Mouse (Mus musculus): ENCODE measurements around the gene Acer3. TPM values are rescaled to one million over a fixed set of nuclear protein-coding genes. Genes with fewer than 3 reads are reported as not detected.

Acer3 gene
- total RNA-seq (2021) = 10 to 100 TPM; 18.4 to 20.7 TPM
- long read RNA-seq, experiment 1, full-length matches to known transcripts = 16 of 17 reads
- long read RNA-seq, experiment 1, partial matches to known transcripts = 0 of 17 reads
- long read RNA-seq, experiment 1, other reads (novel, unspliced or antisense) = 1 of 17 reads
- long read RNA-seq, experiment 2, full-length matches to known transcripts = 12 of 15 reads
- long read RNA-seq, experiment 2, partial matches to known transcripts = 1 of 15 reads
- long read RNA-seq, experiment 2, other reads (novel, unspliced or antisense) = 2 of 15 reads

GRCm38 (mm10) chr7:98321083-98321482, at the start of gene Acer3:
Gene Acer3 (minus strand): TSS chr7:98321208.
- DNase-seq = no peak

- no peak for DNase-seq
These were observed 48.9 kb upstream of the Acer3 start for GRCm38 (mm10) chr7:98369762-98370369.

GRCm38 (mm10) chr7:98361662-98362061, 40.7 kb upstream of the Acer3 start:
- no peak for DNase-seq

GRCm38 (mm10) chr7:98361063-98361652, 40.1 kb upstream of the Acer3 start, which contains the start of gene Tsku:
Gene Tsku (minus strand): TSS chr7:98361328.
- peak; percentile 94 for DNase-seq

GRCm38 (mm10) chr7:98360621-98360990, 39.6 kb upstream of the Acer3 start:
- no peak for DNase-seq

GRCm38 (mm10) chr7:98359951-98360620, 39.1 kb upstream of the Acer3 start:
- DNase-seq = peak; percentile 65

- no peak for DNase-seq
These were observed 37.0 kb upstream of the Acer3 start for GRCm38 (mm10) chr7:98358016-98358415.

GRCm38 (mm10) chr7:98357324-98357723, 36.3 kb upstream of the Acer3 start:
- no peak for DNase-seq

- DNase-seq = no peak
These were observed 33.9 kb upstream of the Acer3 start for GRCm38 (mm10) chr7:98354921-98355310.

- no peak for DNase-seq
These were observed 33.3 kb upstream of the Acer3 start for GRCm38 (mm10) chr7:98354160-98354920.

- DNase-seq = no peak
These were observed 32.6 kb upstream of the Acer3 start for GRCm38 (mm10) chr7:98353616-98354015.

GRCm38 (mm10) chr7:98351523-98351922, 30.5 kb upstream of the Acer3 start:
- DNase-seq = no peak

GRCm38 (mm10) chr7:98349821-98350220, 28.8 kb upstream of the Acer3 start:
- DNase-seq = no peak

GRCm38 (mm10) chr7:98349096-98349495, 28.1 kb upstream of the Acer3 start:
- DNase-seq = peak; percentile 94

- DNase-seq = peak; percentile 82
These were observed 27.0 kb upstream of the Acer3 start for GRCm38 (mm10) chr7:98348043-98348442.

- DNase-seq = no peak
These were observed 26.5 kb upstream of the Acer3 start for GRCm38 (mm10) chr7:98347471-98347870.

- DNase-seq = no peak
These were observed 24.0 kb upstream of the Acer3 start for GRCm38 (mm10) chr7:98345036-98345435.

- peak; percentile 61 for DNase-seq
These were observed 23.4 kb upstream of the Acer3 start for GRCm38 (mm10) chr7:98344361-98344760.

- DNase-seq = no peak
These were observed 21.2 kb upstream of the Acer3 start for GRCm38 (mm10) chr7:98342249-98342648.

- peak; percentile 92 for DNase-seq
These were observed 20.5 kb upstream of the Acer3 start for GRCm38 (mm10) chr7:98341475-98341874.

- no peak for DNase-seq
These were observed 19.3 kb upstream of the Acer3 start for GRCm38 (mm10) chr7:98340343-98340742.

GRCm38 (mm10) chr7:98333987-98334386, 13.0 kb upstream of the Acer3 start:
- no peak for DNase-seq
